Mouse (Mus musculus): ENCODE measurements around the gene Smim6. TPM values are rescaled to one million over a fixed set of nuclear protein-coding genes. Genes with fewer than 3 reads are reported as not detected.

Gene Smim6
- polyA plus RNA-seq, 1 experiment: 0.19 TPM

DNA sequence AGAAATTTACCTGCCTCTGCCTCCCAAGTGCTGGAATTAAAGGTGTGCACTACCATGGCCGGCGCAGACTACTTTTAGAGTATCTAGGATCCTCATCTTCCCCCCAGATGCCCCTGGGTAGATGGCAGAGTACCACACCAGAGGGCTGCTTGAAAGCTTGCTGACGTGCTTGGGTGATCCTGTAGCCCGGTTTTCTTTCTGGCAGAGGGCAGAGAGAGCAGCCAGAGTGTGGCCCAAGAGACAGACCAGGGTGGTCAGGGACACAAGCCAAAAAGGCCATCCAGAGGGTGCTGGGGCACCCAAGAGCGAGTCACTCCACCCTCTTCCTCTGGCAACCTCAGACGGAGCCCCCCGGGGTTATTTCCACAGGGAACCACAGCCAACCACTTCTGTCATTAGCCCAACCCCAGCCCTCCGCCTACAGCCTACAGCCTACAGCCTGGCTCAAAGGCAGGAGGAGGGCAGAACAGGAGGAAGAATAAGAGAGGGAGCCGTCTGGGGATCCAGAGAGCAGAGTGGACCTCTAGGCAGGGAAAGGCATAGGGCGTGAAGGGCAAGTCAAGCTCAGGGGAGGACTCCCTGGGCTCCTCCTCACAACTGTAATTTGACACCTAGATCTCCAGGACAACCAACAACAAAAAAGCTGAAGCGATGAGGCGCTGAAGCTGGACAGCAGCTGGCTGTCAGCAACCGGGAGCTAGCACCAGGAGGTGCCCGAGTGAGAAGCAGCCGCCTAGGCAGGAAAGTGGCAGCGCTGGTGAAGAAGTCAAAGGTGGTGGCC lies 12.1 kb upstream of the Smim6 start, which contains the start of gene Smim5:
Smim5 (plus strand) TSS at position 481 of the 781 bp plus-strand sequence.
- Histone ChIP-seq H3K27ac (ENCODE audit: insufficient read depth, low read length) (peak within 1 kb of the TSS; percentile 13), H3K4me1 (ENCODE audit: control insufficient read depth, insufficient read depth, insufficient read length) (peaks cover 29% of the 10 kb centered on the region; the same call in 1 of the 2 replicates), H3K27me3 (ENCODE audit: control insufficient read depth, insufficient read depth, low read length) (no peaks in the 10 kb centered on the region), H3K4me3 (ENCODE audit: extremely low read depth, insufficient read depth, insufficient read length) (peak within 1 kb of the TSS; percentile 10), H3K36me3 (ENCODE audit: control insufficient read depth, insufficient read depth, low read length) (peaks cover 19% of the 10 kb centered on the region)
- no peak for TF ChIP-seq CTCF (IDR thresholded peaks at IDR 0.05; ENCODE audit: extremely low read depth, insufficient read depth, insufficient read length, insufficient replicate concordance)
- 26% methylated on average over 16 of the region's 16 CpGs for whole genome bisulfite sequencing
- DNase-seq (ENCODE audit: low read depth in 1 of 2, low spot score in 2 of 2): no peak

DNA sequence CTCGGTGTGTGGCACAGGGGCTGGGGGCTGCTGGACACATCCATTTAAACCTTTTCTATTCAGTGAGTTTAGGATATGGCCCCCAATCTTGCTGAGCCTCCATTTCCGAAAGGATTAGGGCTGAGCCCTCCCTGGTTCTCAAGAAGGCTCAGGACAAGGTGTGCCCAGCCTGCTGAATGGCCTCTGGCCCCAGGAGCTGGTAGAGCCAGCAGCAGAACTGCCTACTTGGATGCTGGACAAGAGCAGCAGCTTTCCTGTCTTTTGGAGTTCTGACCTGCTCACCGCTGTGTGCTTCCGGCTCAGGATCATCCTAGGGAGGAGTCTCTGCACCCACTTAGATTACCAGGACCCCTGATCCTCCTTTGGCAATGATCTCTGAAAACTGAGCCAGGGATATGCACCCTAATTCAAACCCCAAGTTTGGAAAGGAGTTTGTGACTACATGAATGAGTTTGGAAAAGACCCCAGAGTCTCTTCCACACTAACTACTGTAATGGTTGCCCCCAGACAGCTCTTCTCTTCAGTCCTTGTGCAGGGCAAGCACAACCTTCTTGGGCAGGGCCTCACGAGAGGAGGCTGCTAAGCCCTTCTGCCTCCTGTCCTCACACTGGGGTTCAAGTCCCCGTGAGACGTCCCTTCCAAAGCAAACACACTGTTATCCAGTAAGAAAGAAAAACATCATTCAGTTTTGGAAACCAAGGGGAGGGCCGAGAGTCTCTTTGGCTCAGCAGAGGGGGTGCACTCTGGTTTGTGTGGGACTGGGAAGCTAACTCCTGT lies 11.1 kb upstream of the Smim6 start:
- no peak for DNase-seq (ENCODE audit: low read depth in 1 of 2, low spot score in 2 of 2)
- H3K4me3 ChIP-seq (ENCODE audit: extremely low read depth, insufficient read depth, insufficient read length): peak overlapping the region; percentile 10; the same call in 1 of the 2 replicates
- no peaks in the 10 kb centered on the region for H3K27me3 ChIP-seq (ENCODE audit: control insufficient read depth, insufficient read depth, low read length)
- WGBS: 71% methylated on average over 8 of the region's 8 CpGs
- H3K36me3 ChIP-seq (ENCODE audit: control insufficient read depth, insufficient read depth, low read length): peaks cover 8% of the 10 kb centered on the region; the same call in 1 of the 2 replicates
- H3K27ac ChIP-seq (ENCODE audit: insufficient read depth, low read length): peak overlapping the region; percentile 62
- peaks cover 38% of the 10 kb centered on the region; the same call in 1 of the 2 replicates for H3K4me1 ChIP-seq (ENCODE audit: control insufficient read depth, insufficient read depth, insufficient read length)
- TF ChIP-seq CTCF (IDR thresholded peaks at IDR 0.05; ENCODE audit: extremely low read depth, insufficient read depth, insufficient read length, insufficient replicate concordance): no peak
- no peak for TF ChIP-seq POLR2A (IDR thresholded peaks at IDR 0.05; ENCODE audit: low read depth, low read length)

DNA sequence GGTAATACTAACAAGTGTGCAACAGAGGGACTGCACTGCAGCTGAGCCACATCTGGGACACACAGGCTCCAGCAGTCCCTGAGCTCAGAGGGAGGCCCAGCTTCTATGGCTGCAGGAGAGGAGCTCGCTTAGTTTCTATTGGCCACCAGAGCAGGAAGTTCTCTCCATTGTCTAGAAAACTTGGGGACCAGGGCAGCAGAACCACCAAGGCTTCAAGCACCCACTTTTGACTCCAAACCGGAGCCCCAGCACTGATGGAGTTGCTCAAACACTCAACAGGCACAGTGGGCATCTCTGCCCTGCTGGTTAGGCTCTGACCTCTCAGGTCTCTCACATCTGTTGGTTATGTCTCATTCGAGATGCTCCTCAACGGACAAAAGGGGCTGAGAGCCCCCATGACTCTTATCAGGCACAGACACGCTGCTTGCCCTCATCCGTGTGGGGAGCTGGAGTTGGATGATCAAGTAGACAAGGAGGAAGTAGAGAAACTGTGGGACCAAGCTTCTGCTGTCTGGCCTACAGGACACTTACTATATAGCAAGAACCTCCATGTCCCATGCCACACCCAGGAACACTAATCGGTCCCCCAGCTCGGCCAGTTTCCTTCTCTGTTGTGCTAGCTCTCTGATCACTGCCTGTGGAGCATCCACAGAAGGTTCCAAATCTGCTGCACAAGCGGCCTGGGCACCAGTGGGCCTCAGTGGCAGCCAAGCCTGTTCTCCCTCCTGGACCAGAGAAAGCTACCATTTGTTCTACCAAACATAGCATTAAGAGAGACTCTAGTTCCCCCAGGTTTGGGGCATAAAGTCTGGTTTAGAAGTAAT lies 10.3 kb upstream of the Smim6 start:
- TF ChIP-seq POLR2A (IDR thresholded peaks at IDR 0.05; ENCODE audit: low read depth, low read length): no peak
- no peak for TF ChIP-seq CTCF (IDR thresholded peaks at IDR 0.05; ENCODE audit: extremely low read depth, insufficient read depth, insufficient read length, insufficient replicate concordance)
- 0 out of 2 replicates have a peak overlapping the region, but pooled peaks have one; percentile 10 for H3K4me3 ChIP-seq (ENCODE audit: extremely low read depth, insufficient read depth, insufficient read length)
- no peak for DNase-seq (ENCODE audit: low read depth in 1 of 2, low spot score in 2 of 2)
- peak overlapping the region; percentile 62 for H3K27ac ChIP-seq (ENCODE audit: insufficient read depth, low read length)
- WGBS: 53% methylated on average over 9 of the region's 9 CpGs
- peaks cover 6% of the 10 kb centered on the region; the same call in 1 of the 2 replicates for H3K36me3 ChIP-seq (ENCODE audit: control insufficient read depth, insufficient read depth, low read length)
- no peaks in the 10 kb centered on the region for H3K27me3 ChIP-seq (ENCODE audit: control insufficient read depth, insufficient read depth, low read length)
- H3K4me1 ChIP-seq (ENCODE audit: control insufficient read depth, insufficient read depth, insufficient read length): peaks cover 38% of the 10 kb centered on the region; the same call in 1 of the 2 replicates

DNA sequence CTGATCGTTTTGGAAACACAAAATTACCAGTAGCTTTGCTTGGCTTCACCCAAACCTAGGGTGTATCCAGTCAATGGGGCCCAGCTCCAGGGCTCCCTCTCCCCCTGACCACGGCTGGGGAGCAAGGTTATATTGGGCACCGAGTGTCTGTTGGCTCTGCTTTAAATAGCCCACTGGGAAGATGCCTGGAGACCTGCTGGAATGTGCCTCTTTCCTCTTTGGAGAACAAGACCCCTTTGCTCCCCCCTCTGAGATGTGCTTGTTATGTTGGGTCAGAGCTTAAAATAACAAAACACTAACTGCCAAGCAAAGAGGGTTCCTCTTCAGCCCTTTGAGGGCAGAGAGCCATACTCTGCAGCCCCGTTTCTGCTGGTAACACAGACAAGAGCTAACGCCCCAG lies 9.6 kb upstream of the Smim6 start:
- WGBS: 51% methylated on average over 5 of the region's 5 CpGs
- 0 out of 2 replicates have a peak, but pooled peaks cover 1% of the 10 kb centered on the region for H3K36me3 ChIP-seq (ENCODE audit: control insufficient read depth, insufficient read depth, low read length)
- no peaks in the 10 kb centered on the region for H3K27me3 ChIP-seq (ENCODE audit: control insufficient read depth, insufficient read depth, low read length)
- peaks cover 38% of the 10 kb centered on the region; the same call in 1 of the 2 replicates for H3K4me1 ChIP-seq (ENCODE audit: control insufficient read depth, insufficient read depth, insufficient read length)
- DNase-seq (ENCODE audit: low read depth in 1 of 2, low spot score in 2 of 2): no peak
- TF ChIP-seq CTCF (IDR thresholded peaks at IDR 0.05; ENCODE audit: extremely low read depth, insufficient read depth, insufficient read length, insufficient replicate concordance): no peak
- TF ChIP-seq POLR2A (IDR thresholded peaks at IDR 0.05; ENCODE audit: low read depth, low read length): no peak
- H3K4me3 ChIP-seq (ENCODE audit: extremely low read depth, insufficient read depth, insufficient read length): no peak overlapping the region
- H3K27ac ChIP-seq (ENCODE audit: insufficient read depth, low read length): peak overlapping the region; percentile 62

DNA sequence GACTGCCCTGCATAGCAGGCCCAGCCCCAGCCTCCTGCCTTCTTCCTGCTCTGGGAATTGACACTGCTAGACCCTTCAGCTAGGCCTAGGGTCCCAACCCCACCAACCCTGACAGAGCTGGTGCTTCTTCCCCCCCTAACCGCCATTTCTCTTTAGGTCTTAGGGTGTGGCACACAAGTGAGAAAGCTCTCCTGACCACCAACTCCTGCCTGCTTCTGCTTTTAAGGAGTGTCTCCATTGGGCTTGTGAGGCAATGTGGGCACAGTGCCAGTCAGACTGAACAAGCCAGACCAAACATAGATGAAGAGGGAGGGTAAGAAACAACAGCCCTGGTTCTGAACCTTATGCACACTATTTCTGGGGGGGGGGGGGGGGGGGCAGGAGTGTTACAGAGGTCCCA lies 9.0 kb upstream of the Smim6 start:
- TF ChIP-seq POLR2A (IDR thresholded peaks at IDR 0.05; ENCODE audit: low read depth, low read length) (no peak), CTCF (IDR thresholded peaks at IDR 0.05; ENCODE audit: extremely low read depth, insufficient read depth, insufficient read length, insufficient replicate concordance) (no peak)
- 11% methylated on average over 1 of the region's 1 CpGs for WGBS
- no peak for DNase-seq (ENCODE audit: low read depth in 1 of 2, low spot score in 2 of 2)
- Histone ChIP-seq H3K27ac (ENCODE audit: insufficient read depth, low read length) (peak overlapping the region; percentile 62; the same call in 1 of the 2 replicates), H3K4me1 (ENCODE audit: control insufficient read depth, insufficient read depth, insufficient read length) (peaks cover 38% of the 10 kb centered on the region; the same call in 1 of the 2 replicates), H3K36me3 (ENCODE audit: control insufficient read depth, insufficient read depth, low read length) (no peaks in the 10 kb centered on the region), H3K27me3 (ENCODE audit: control insufficient read depth, insufficient read depth, low read length) (no peaks in the 10 kb centered on the region), H3K4me3 (ENCODE audit: extremely low read depth, insufficient read depth, insufficient read length) (no peak overlapping the region)

Measured in spleen, adult 2 months (tissue).